Mouse (Mus musculus) hindbrain, embryonic 14.5 days (tissue): Measurements from ENCODE around the gene Gm21411. TPM values are rescaled to one million over a fixed set of nuclear protein-coding genes. Genes with fewer than 3 reads are reported as not detected.
"Not testable (repeated sequence)": the region's sequence is repeated elsewhere in the genome, so short reads cannot be mapped to it uniquely, and the experiment has no call there.

Source experiments
- ATAC-seq: fragments of 200-750 bp; cut with Nextera tagmentation; 2 replicates; pipeline ENCODE4 v1.8.0; 2017; ENCODE audit warnings: moderate number of reproducible peaks, mild to moderate bottlenecking, moderate TSS enrichment, moderate library complexity; ENCODE audit not compliant: low FRiP score
- DNase-seq: peaks from one replicate; pipeline ENCODE4 v3.0.0-alpha.2; 2015; ENCODE audit warnings: low spot score
- H3K27ac ChIP-seq: fragments of 300-500 bp; sonication (generic); 2 replicates; pipeline ENCODE4 v1.5.1; 2014; ENCODE audit warnings: mild to moderate bottlenecking, moderate library complexity
- H3K27me3 ChIP-seq: fragments of 300-500 bp; sonication (generic); 2 replicates; pipeline ENCODE4 v1.6.1; 2014; ENCODE audit warnings: mild to moderate bottlenecking, low read length, mixed read lengths; ENCODE audit not compliant: control insufficient read depth, insufficient read depth
- H3K36me3 ChIP-seq: fragments of 300-500 bp; sonication (generic); replicated peaks from 2 replicates; pipeline ENCODE4 v1.6.1; 2014; ENCODE audit not compliant: control insufficient read depth, insufficient read depth
- H3K4me1 ChIP-seq: fragments of 300-500 bp; sonication (generic); replicated peaks from 2 replicates; pipeline ENCODE4 v1.6.1; 2014; ENCODE audit warnings: antibody characterized with exemption, low read length, mixed read lengths; ENCODE audit not compliant: control insufficient read depth, insufficient read depth
- H3K4me2 ChIP-seq: fragments of 300-500 bp; sonication (generic); replicated peaks from 2 replicates; pipeline ENCODE4 v1.6.1; 2014; ENCODE audit warnings: mild to moderate bottlenecking, moderate library complexity
- H3K4me3 ChIP-seq: fragments of 300-500 bp; sonication (generic); replicated peaks from 2 replicates; pipeline ENCODE4 v1.5.1; 2014; ENCODE audit warnings: mild to moderate bottlenecking, low read length
- H3K9ac ChIP-seq: fragments of 300-500 bp; sonication (generic); 2 replicates; pipeline ENCODE4 v1.6.1; 2014
- H3K9me3 ChIP-seq: fragments of 300-500 bp; sonication (generic); 2 replicates; pipeline ENCODE4 v1.6.1; 2016; ENCODE audit warnings: low read length; ENCODE audit not compliant: control insufficient read depth
- WGBS: fragments of 180-500 bp; shearing (Covaris S2); extraction: QIAGEN DNeasy Blood & Tissue Kit; methylation state at CpG from one replicate; pipeline ENCODE4 v1.1.7; 2014; 5-methylcytosine and 5-hydroxymethylcytosine counted together
- polyA plus RNA-seq: library from polyadenylated mRNA; unstranded; fragments of >200 nt; fragmentation: Nextera tagmentation; extraction: Ambion mirVana; gene quantifications from 2 replicates; pipeline ENCODE4 v1.2.1, GENCODE M21; 2014

The Gm21411 gene
- polyA plus RNA-seq = not detected in 2 replicates

DNA sequence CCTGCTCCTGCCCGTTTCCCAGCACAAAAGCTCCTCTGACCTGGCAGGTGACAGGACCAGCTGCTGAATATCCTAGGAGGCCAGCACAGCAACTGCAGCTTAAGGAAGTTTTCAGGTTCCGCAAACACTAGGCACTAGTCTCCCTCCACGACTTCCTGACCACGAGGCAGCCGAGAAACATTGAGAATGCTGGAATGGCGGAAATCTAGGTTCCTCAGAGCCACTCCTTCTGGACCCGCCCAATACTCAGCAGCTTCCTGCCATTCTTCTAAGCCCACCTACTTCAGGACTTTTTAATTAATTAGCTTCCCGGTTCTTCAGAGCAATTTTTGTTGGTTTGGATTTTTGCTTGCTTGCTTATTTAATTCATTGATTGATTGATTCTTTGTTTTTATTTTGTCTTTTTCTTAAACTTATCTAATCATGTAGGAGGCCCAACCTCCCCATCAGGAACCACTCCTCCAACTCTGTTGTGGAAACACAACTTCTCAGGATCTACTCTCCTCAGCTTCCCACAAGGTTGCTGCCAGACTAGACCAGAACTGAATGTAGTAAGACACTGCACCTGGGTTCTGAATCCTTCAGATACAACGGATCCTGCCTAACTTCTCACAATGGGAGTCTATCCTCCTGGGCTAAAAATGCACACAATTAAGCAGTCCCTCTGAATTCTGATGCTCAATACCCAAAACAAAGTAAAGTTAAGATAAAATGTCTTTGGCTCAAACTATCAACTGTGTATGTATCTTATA, at the start of gene Gm21411:
Gene Gm21411 (minus strand): TSS at position 205 of the 752 bp plus-strand sequence.
- not testable (repeated sequence) for ATAC-seq, H3K27me3 ChIP-seq, H3K9ac ChIP-seq, DNase-seq, H3K4me3 ChIP-seq, H3K4me1 ChIP-seq, H3K27ac ChIP-seq, H3K4me2 ChIP-seq, H3K36me3 ChIP-seq
- 77% methylated on average over 9 of the region's 9 CpGs for WGBS
- peaks cover 20% of the 10 kb centered on the region; the same call in 1 of the 2 replicates for H3K9me3 ChIP-seq

DNA sequence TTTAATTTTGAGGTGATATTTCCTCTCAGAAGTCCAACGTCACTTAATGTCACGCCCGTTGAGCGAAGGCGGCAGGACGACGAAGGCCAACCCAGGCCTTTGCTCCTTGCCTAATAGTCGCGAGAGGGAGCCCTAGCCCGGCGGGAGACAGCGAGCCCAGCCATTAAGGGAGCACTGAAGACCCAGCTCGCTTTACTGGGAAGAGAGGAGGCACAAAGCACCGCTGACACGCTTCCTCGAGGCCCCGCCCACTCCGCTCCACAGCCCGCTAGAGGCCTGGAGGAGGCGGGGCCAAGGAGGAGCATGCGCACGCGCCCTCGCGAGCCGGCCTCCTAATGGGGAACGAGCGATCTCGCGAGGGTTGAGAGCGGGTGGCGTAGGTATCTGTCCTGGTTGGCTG, 32.3 kb upstream of the Gm21411 start:
- not testable (repeated sequence) for H3K4me2 ChIP-seq, DNase-seq, H3K4me3 ChIP-seq, H3K9ac ChIP-seq, H3K27ac ChIP-seq, H3K4me1 ChIP-seq, H3K27me3 ChIP-seq, H3K36me3 ChIP-seq, ATAC-seq
- H3K9me3 ChIP-seq = peaks cover 18% of the 10 kb centered on the region
- 67% methylated on average over 31 of the region's 32 CpGs for WGBS

DNA sequence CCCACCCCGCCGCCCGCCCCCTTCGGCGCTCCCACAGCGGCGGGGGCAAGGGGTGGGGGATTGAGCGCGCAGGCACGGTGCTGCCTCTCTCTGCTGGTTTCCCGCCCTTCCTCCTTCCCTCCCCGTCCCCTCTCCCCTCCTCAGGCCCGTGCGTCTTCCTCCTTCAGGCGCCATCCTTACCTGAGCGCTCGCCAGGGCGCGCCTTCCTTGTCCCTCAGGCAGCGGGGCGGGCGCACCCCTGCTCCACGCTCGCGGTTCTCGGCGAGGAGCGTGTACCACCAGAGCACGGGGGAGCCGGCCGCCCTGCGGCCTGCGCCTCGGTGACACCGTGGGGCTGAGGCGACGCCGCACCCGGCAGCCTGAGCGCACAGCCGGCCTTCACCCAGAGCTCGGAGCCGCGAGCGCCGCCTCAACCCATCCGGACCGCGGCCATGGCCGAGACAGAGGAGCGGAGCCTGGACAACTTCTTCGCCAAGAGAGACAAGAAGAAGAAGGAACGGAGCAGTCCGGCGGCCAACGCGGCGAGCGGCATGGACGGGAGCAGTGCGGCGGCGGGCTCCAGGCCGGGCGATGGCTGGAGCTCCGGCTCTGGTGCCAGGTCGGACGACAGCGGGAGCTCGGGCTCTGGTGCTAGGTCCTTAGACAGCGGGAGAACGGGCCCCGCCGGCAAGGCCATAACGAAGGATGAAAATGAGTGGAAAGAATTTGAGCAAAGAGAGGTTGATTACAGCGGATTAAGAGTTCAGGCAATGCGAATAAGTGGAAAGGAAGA, 23.1 kb upstream of the Gm21411 start:
- DNase-seq = no peak

DNA sequence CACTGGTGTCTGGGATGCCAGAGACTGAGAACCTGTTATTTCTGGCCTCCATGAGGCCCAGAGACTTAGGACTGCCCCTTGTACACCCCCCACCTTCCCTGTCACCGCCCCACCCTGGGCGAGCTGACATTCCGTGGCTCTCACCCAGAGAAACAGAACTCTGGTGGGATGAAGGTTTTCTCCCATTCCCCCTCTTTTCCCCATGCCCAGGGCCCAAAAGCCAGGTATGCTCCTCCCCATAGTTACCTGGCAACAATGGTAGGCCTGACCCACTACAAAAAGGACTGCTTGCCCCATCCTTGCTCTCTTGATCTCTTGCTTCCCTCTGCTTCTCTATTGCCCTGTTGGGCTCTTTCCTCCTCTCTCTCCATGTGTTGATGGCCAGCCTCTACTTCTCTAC, 5.8 kb upstream of the Gm21411 start:
- WGBS = 84% methylated on average over 3 of the region's 3 CpGs
- DNase-seq (no peak), ATAC-seq (no peak)
- Histone ChIP-seq H3K9me3 (peaks cover 22% of the 10 kb centered on the region; the same call in 1 of the 2 replicates), H3K36me3 (no peaks in the 10 kb centered on the region), H3K27me3 (no peaks in the 10 kb centered on the region), H3K9ac (no peak overlapping the region), H3K4me2 (no peak overlapping the region), H3K4me3 (no peak overlapping the region), H3K4me1 (no peaks in the 10 kb centered on the region), H3K27ac (no peak overlapping the region)

More for the DNA sequence above, 23.1 kb upstream of the Gm21411 start:
- H3K4me2 ChIP-seq = peak overlapping the region; percentile 45
- H3K4me3 ChIP-seq = peak overlapping the region; percentile 30
- no peak overlapping the region for H3K27ac ChIP-seq
- WGBS = 9% methylated on average over 77 of the region's 77 CpGs
- H3K9ac ChIP-seq = peak overlapping the region; percentile 42; the same call in 1 of the 2 replicates
- peak; percentile 71 for ATAC-seq
- no peaks in the 10 kb centered on the region for H3K36me3 ChIP-seq
- H3K9me3 ChIP-seq = peaks cover 43% of the 10 kb centered on the region
- H3K27me3 ChIP-seq = no peaks in the 10 kb centered on the region
- H3K4me1 ChIP-seq = no peaks in the 10 kb centered on the region

DNA sequence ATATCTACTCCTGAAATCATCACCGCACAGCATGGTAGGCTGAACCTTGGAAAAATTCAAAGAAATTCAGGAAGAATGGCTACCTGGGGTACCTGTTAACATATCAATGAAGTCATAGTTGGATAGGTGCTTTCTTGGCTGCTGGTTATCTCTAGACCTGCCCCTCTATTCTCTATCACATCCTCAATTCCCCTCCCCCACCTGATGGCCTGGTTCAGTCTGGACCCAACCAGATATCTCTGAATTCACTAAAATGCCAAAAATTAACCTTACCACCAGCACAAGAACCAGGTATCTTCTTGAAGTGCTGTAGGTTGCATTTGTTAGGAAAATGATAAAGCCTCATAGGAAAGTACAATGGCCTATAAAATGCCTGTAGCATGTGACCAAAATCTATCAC, 1.3 kb downstream of the Gm21411 start:
- not testable (repeated sequence) for ATAC-seq, H3K27ac ChIP-seq, H3K27me3 ChIP-seq, H3K4me3 ChIP-seq, H3K9ac ChIP-seq, DNase-seq, H3K36me3 ChIP-seq, H3K4me1 ChIP-seq, H3K4me2 ChIP-seq
- 94% methylated on average over 1 of the region's 1 CpGs for WGBS
- H3K9me3 ChIP-seq = peaks cover 20% of the 10 kb centered on the region; the same call in 1 of the 2 replicates

DNA sequence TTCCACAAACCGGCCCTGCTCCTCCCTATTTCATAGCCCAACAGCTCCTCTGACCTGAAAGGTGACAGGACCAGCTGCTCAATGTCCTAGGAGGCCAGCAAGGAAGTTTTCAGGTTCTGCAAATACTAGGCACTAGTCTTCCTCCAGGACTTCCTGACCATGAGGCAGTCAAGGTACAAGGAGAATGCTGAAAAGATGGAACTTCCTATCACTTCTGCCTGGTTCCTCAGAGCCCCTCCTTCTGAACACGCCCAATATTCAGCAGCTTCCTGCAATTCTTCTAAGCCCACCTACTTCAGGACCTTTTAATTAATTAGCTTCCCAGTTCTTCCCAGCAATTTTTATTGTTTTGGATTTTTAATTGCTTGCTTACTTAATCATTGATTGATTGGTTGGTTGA, 4.6 kb downstream of the Gm21411 start:
- H3K4me3 ChIP-seq, H3K9ac ChIP-seq, H3K9me3 ChIP-seq, ATAC-seq, H3K4me1 ChIP-seq, H3K36me3 ChIP-seq, H3K27ac ChIP-seq, H3K27me3 ChIP-seq, DNase-seq, H3K4me2 ChIP-seq: not testable (repeated sequence)
- whole genome bisulfite sequencing = 73% methylated on average over 2 of the region's 2 CpGs

DNA sequence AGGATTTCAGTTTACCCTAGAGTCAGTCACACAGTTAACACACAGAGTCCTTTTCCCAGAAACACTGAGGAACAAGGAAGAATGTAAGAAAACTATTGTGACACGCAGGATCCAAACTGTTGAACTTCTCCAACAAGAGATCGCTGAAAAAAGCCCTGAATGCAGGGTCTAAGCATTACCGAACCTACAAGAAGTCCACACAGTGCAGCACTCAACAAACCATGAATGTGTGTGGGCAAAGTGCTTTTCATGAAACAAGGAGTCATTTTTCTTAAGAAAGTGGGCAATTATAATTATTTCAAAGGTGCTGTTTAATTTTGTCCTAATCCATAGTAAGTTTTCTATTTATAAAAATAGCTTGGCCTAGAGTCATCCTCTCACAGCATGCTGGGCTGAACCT, 6.3 kb downstream of the Gm21411 start:
- H3K27ac ChIP-seq, ATAC-seq, H3K4me2 ChIP-seq, DNase-seq, H3K27me3 ChIP-seq, H3K9ac ChIP-seq, H3K9me3 ChIP-seq, H3K4me3 ChIP-seq, H3K4me1 ChIP-seq, H3K36me3 ChIP-seq: not testable (repeated sequence)
- WGBS = 66% methylated on average over 3 of the region's 3 CpGs

Other genes starting within 250 kb of the Gm21411 start
- 0.23 TPM in 1 of 2 replicates, not detected in the other for gene Zfp989, start 62.4 kb upstream of the Gm21411 start, polyA plus RNA-seq
- gene Rex2, start 112.3 kb upstream of the Gm21411 start, polyA plus RNA-seq = not detected in 2 replicates
- gene Zfp991, start 222.4 kb upstream of the Gm21411 start, polyA plus RNA-seq = 8.6 and 8.8 TPM in 2 replicates